ENCODE assay signal across 12 mouse cellular contexts in genomic region chr8:110677174-110677660, GRCm38 (mm10). TPM values are rescaled to one million over a fixed set of nuclear protein-coding genes. Genes with fewer than 3 reads are reported as not detected.
DNase-seq lines count a peak whose midpoint lies in the region; ATAC-seq and TF ChIP-seq lines count a peak whose summit lies in the region.
"Had no signal": no experiment of that assay in that cellular context is flagged by ENCODE, and none has a peak within 500 bp of the region (broad histone marks: within the 10 kb centered on the region; RNA-seq: fewer than 3 reads in every experiment).

No protein-coding gene starts in this region.

- no peak for TF ChIP-seq CTCF in gastrocnemius, adult 2 months (IDR thresholded peaks at IDR 0.05)
- no peak for TF ChIP-seq CTCF in layer of hippocampus, adult 2 months (conservative IDR thresholded peaks at IDR 0.05)
- TF ChIP-seq CTCF in cerebellum, adult 2 months (IDR thresholded peaks at IDR 0.05; ENCODE audit: borderline replicate concordance, insufficient read depth, low read depth, low read length): no peak

- peak overlapping the region; percentile 95 for H3K27ac ChIP-seq in gastrocnemius, adult 2 months
- peak overlapping the region; percentile 60; the same call in 1 of the 2 replicates for H3K27ac ChIP-seq in layer of hippocampus, adult 2 months
- H3K27ac ChIP-seq in embryonic facial prominence, embryonic 10.5 days (replicated peaks): peak overlapping the region; percentile 85
- 0 out of 2 replicates have a peak overlapping the region, but pooled peaks have one; percentile 59 for H3K27ac ChIP-seq in limb, embryonic 11.5 days (replicated peaks; ENCODE audit: low read depth, low read length)
- no peak overlapping the region for H3K27ac ChIP-seq in cerebellum, adult 2 months (ENCODE audit: insufficient read depth, low read length)
- H3K27ac ChIP-seq: forebrain, embryonic 12.5 days had no signal

- no peak overlapping the region for H3K9ac ChIP-seq in limb, embryonic 11.5 days (ENCODE audit: low read length)
- H3K9ac ChIP-seq: forebrain, embryonic 12.5 days had no signal

- H3K27me3 ChIP-seq in embryonic facial prominence, embryonic 10.5 days (replicated peaks; ENCODE audit: low read depth, poor library complexity, severe bottlenecking): no peaks in the 10 kb centered on the region
- H3K27me3 ChIP-seq in limb, embryonic 11.5 days (ENCODE audit: control insufficient read depth, insufficient read depth, low read length): no peaks in the 10 kb centered on the region
- no peaks in the 10 kb centered on the region for H3K27me3 ChIP-seq in cerebellum, adult 2 months (ENCODE audit: control insufficient read depth, insufficient read depth, low read length)
- H3K27me3 ChIP-seq: forebrain, embryonic 12.5 days had no signal

- no peak for ATAC-seq in limb, embryonic 11.5 days (ENCODE audit: insufficient number of reproducible peaks, low FRiP score, low TSS enrichment, low read depth)

- peak; percentile 56 for DNase-seq in gastrocnemius, adult 2 months
- DNase-seq in gastrocnemius, adult 8-10 months (ENCODE audit: low spot score in 2 of 2): no peak
- no peak for DNase-seq in layer of hippocampus, adult 2 months (ENCODE audit: low spot score in 2 of 2)
- DNase-seq in layer of hippocampus, postnatal 10 days (ENCODE audit: low spot score in 2 of 2): no peak
- DNase-seq in embryonic facial prominence, embryonic 10.5 days (ENCODE audit: low spot score): no peak
- DNase-seq in limb, embryonic 11.5 days (ENCODE audit: low spot score): no peak
- no peak for DNase-seq in cerebellum, adult 2 months
- no peak for DNase-seq in frontal cortex, postnatal 36 days (ENCODE audit: low spot score in 2 of 2)
- DNase-seq: adrenal gland, postnatal 36 days; layer of hippocampus, adult 9-11 months; left cerebral cortex, postnatal 4 days had no signal

- no peak overlapping the region for H3K4me2 ChIP-seq in limb, embryonic 11.5 days (ENCODE audit: low read depth, severe bottlenecking)
- H3K4me2 ChIP-seq: forebrain, embryonic 12.5 days had no signal

- H3K9me3 ChIP-seq in embryonic facial prominence, embryonic 10.5 days: no peaks in the 10 kb centered on the region
- no peaks in the 10 kb centered on the region for H3K9me3 ChIP-seq in limb, embryonic 11.5 days (ENCODE audit: control insufficient read depth, low read length)
- H3K9me3 ChIP-seq: forebrain, embryonic 12.5 days had no signal

- intact Hi-C loops in gastrocnemius, adult 2 months (cut with DNase I): loop anchor here (5.0 kb wide), 1 partner anchor 40 kb away; no protein-coding TSS in a partner anchor

- H3K4me1 ChIP-seq in embryonic facial prominence, embryonic 10.5 days: peaks cover 19% of the 10 kb centered on the region
- 0 out of 2 replicates have a peak, but pooled peaks cover 6% of the 10 kb centered on the region for H3K4me1 ChIP-seq in limb, embryonic 11.5 days (ENCODE audit: control insufficient read depth, insufficient read depth, low read length)
- H3K4me1 ChIP-seq in cerebellum, adult 2 months (ENCODE audit: control insufficient read depth, insufficient read depth, low read length): peaks cover 28% of the 10 kb centered on the region
- H3K4me1 ChIP-seq: forebrain, embryonic 12.5 days had no signal

- H3K4me3 ChIP-seq in gastrocnemius, adult 2 months: peak overlapping the region; percentile 19; the same call in 1 of the 2 replicates
- H3K4me3 ChIP-seq in layer of hippocampus, adult 2 months: no peak overlapping the region
- no peak overlapping the region for H3K4me3 ChIP-seq in embryonic facial prominence, embryonic 10.5 days
- no peak overlapping the region for H3K4me3 ChIP-seq in limb, embryonic 11.5 days (ENCODE audit: low read depth, low read length)
- H3K4me3 ChIP-seq in cerebellum, adult 2 months (replicated peaks; ENCODE audit: insufficient read depth, low read depth, low read length): no peak overlapping the region
- H3K4me3 ChIP-seq: forebrain, embryonic 12.5 days had no signal

- no peak for TF ChIP-seq POLR2A in cerebellum, adult 2 months (IDR thresholded peaks at IDR 0.05; ENCODE audit: borderline replicate concordance, insufficient read depth, low read length)

- peaks cover 60% of the 10 kb centered on the region for H3K36me3 ChIP-seq in embryonic facial prominence, embryonic 10.5 days (replicated peaks)
- H3K36me3 ChIP-seq in limb, embryonic 11.5 days (ENCODE audit: control insufficient read depth, insufficient read depth, low read length): peaks cover 5% of the 10 kb centered on the region; the same call in 1 of the 2 replicates

- 83% methylated on average over 5 of the region's 5 CpGs for WGBS in embryonic facial prominence, embryonic 10.5 days
- WGBS in limb, embryonic 11.5 days: 90% methylated on average over 5 of the region's 5 CpGs
- 86% methylated on average over 5 of the region's 5 CpGs for WGBS in cerebellum, adult 2 months

RNA-seq across cellular contexts. Expression of gene Mtss1l, which starts 44.1 kb away (rescaled TPM):
- 100 to 1,000 TPM in 1 of 2 experiments, 10 to 100 TPM in 1; 85.5 to 125 TPM for total RNA-seq in gastrocnemius, adult 2 months (2021)
- total RNA-seq in gastrocnemius, adult 8-10 months (2022): 100 to 1,000 TPM; 120 to 134 (median 124) TPM
- 100 to 1,000 TPM; 210 TPM for total RNA-seq in layer of hippocampus, adult 2 months (2021)
- total RNA-seq in layer of hippocampus, postnatal 10 days (2021): 100 to 1,000 TPM; 254 to 265 TPM
- 6.6 and 7.2 TPM in 2 replicates for polyA plus RNA-seq in embryonic facial prominence, embryonic 10.5 days (2016; fragmentation: Nextera tagmentation; extraction: Ambion mirVana)
- polyA plus RNA-seq in limb, embryonic 11.5 days (2014; fragmentation: Nextera tagmentation; extraction: Ambion mirVana): 15.7 and 20.9 TPM in 2 replicates
- polyA plus RNA-seq in cerebellum, adult 2 months (2012; rRNA removed): 257 and 288 TPM in 2 replicates

RNA-seq across cellular contexts. Expression of gene Vac14, which starts 58.8 kb away (rescaled TPM):
- total RNA-seq in gastrocnemius, adult 2 months (2021): 10 to 100 TPM; 15.6 to 18.2 TPM
- 10 to 100 TPM; 17.4 to 22.1 (median 19.3) TPM for total RNA-seq in gastrocnemius, adult 8-10 months (2022)
- total RNA-seq in layer of hippocampus, adult 2 months (2021): 10 to 100 TPM; 22.8 to 23.4 TPM
- 10 to 100 TPM; 35.6 to 36.5 TPM for total RNA-seq in layer of hippocampus, postnatal 10 days (2021)
- polyA plus RNA-seq in embryonic facial prominence, embryonic 10.5 days (2016; fragmentation: Nextera tagmentation; extraction: Ambion mirVana): 26.2 and 27.3 TPM in 2 replicates
- polyA plus RNA-seq in limb, embryonic 11.5 days (2014; fragmentation: Nextera tagmentation; extraction: Ambion mirVana): 30.5 TPM in 2 replicates
- 37.6 and 39.9 TPM in 2 replicates for polyA plus RNA-seq in cerebellum, adult 2 months (2012; rRNA removed)
